Mouse (Mus musculus): ENCODE data around the gene Vegfa.

DNA sequence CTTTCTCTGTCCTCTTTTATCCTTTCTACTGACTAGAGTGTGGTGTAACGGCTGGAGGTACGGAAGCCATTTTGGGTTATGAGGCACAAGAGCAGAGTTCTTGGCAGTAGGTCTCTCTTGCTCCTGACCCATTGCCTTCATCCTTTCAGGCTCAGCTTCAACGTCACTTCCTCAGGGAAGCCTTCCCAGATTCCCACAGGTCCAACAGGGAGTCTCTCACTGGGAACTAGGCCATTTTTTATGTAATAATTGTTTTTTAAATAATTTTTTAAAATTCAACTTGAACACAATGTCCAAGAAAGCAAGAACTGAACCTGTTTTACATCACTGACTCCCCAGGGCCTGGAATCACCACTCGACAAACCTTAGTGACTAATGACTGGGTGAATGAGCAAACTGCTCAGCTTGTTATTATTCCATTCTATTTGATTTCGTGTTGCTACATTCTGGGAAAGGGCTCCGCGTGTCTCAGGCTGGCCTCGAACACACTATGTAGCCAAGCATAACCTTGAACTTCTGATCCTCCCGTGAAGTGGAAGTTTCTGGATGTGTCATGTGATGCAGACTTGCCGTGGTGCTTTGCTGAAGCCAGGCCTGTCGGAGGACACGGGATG, 45.9 kb upstream of the Vegfa start:
- TF ChIP-seq POLR2A (IDR thresholded peaks at IDR 0.05; ENCODE audit: low read depth, low read length) = no peak
- no peak for TF ChIP-seq CTCF (IDR thresholded peaks at IDR 0.05; ENCODE audit: extremely low read depth, insufficient read length, insufficient replicate concordance, low read depth, low read length)

Data from small intestine, adult 2 months (tissue).